ENCODE assay signal across 12 mouse cellular contexts in the genomic region with DNA sequence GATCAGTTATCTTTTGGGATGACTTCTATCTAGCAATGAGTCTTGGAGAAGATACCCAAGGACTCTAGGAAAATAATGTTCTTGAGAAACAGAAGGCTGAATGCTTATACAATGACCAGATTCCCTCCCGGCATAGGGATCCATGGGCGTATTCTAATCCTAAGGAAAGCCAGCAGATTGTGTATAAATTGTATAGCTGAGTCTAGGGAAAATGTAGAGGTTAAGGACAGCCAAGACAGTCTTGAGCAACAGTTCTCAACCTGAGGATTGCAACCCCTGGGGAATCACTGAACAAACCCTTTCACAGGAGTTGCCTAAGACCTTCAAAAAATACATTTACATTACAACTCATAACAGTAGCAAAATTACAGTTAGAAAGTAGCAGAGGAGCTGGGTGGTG. TPM values are rescaled to one million over a fixed set of nuclear protein-coding genes. Genes with fewer than 3 reads are reported as not detected.
"Had no signal": no experiment of that assay in that cellular context is flagged by ENCODE, and none has a peak within 500 bp of the region (broad histone marks: within the 10 kb centered on the region; RNA-seq: fewer than 3 reads in every experiment).

No protein-coding gene starts in this region.

- DNase-seq: liver, postnatal 0 days; lung, adult 2 months; lung, postnatal 14 days; lung, postnatal 36 days; right cerebral cortex, postnatal 14 days; right cerebral cortex, postnatal 4 days; thymus, adult 2 months; thymus, postnatal 25 days; thymus, postnatal 4 days had no signal

RNA-seq across cellular contexts. Expression of a gene that starts 50.3 kb away (rescaled TPM):
- total RNA-seq: megakaryocyte progenitor cell, adult 5-6 weeks; monocyte, adult 5-6 weeks; neutrophil, adult 5-6 weeks had no signal
